Mouse (Mus musculus) G1E (cell line): Measurements from ENCODE around the gene Polr2e.

ENCODE experiments used
- CTCF ChIP-seq: IDR thresholded peaks from 2 replicates; pipeline ENCODE4 v1.5.1; 2012; ENCODE audit warnings: low read depth, low read length, inconsistent platforms, mixed read lengths
- GATA1 ChIP-seq: IDR thresholded peaks from 2 replicates; pipeline ENCODE4 v1.6.1; 2012; ENCODE audit warnings: borderline replicate concordance, low read length, inconsistent platforms, mixed read lengths
- GATA2 ChIP-seq: IDR thresholded peaks from 2 replicates; pipeline ENCODE4 v1.6.1; 2012; ENCODE audit warnings: low read depth, low read length, inconsistent platforms, borderline replicate concordance
- POLR2AphosphoS5 ChIP-seq: IDR thresholded peaks from 2 replicates; pipeline ENCODE4 v1.6.1; 2012; ENCODE audit warnings: low read depth, low read length, inconsistent platforms; ENCODE audit not compliant: insufficient replicate concordance
- TAL1 ChIP-seq: conservative IDR thresholded peaks from 2 replicates; pipeline ENCODE4 v1.6.1; 2012; ENCODE audit warnings: low read depth, low read length, inconsistent platforms, mixed read lengths

DNA sequence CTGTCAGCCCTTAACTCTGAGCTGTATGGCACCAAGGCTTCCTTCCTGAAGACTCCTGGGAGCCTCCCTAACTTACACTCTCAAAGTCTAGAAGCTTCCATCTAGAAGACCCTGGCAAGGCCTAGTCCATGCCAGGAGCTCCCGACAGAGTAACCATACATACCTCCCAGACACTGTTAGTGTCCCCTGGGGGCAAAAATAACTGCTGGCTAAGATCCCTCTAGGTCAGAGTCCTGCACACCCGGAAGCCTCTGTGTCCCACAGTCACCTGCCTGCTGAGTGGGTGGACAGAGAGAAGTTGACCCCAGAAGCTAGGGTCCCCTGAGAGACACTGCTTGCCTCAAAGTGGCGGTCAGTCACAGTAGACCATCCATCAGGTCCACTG is 31.9 kb upstream of the Polr2e start:
- TF ChIP-seq CTCF (no peak), POLR2AphosphoS5 (no peak), GATA1 (no peak), TAL1 (no peak), GATA2 (no peak)
